Mouse (Mus musculus): ENCODE data around the gene Olfr1141.

Gene Olfr1141

GRCm38 (mm10) chr2:87753891-87754290 lies at the start of gene Olfr1141:
Gene Olfr1141 (minus strand): TSS chr2:87753991.
- DNase-seq = no peak

- no peak for DNase-seq
Observed at GRCm38 (mm10) chr2:87800292-87800691, 46.5 kb upstream of the Olfr1141 start, which contains the start of gene Olfr1143. Gene Olfr1143 (plus strand): TSS chr2:87800592.

GRCm38 (mm10) chr2:87779183-87779582 lies 25.4 kb upstream of the Olfr1141 start, which contains the start of gene Olfr152:
Gene Olfr152 (plus strand): TSS chr2:87779483.
- DNase-seq = no peak

- DNase-seq = no peak
Observed at GRCm38 (mm10) chr2:87776143-87776542, 22.4 kb upstream of the Olfr1141 start.

GRCm38 (mm10) chr2:87743452-87743851 lies 10.3 kb downstream of the Olfr1141 start, which contains the start of gene Olfr1140:
Gene Olfr1140 (plus strand): TSS chr2:87743752.
- DNase-seq = no peak

- DNase-seq = no peak
Observed at GRCm38 (mm10) chr2:87739878-87740277, 13.9 kb downstream of the Olfr1141 start, which contains the start of gene Olfr1138. Gene Olfr1138 (minus strand): TSS chr2:87739978.

- no peak for DNase-seq
Observed at GRCm38 (mm10) chr2:87713079-87713478, 40.7 kb downstream of the Olfr1141 start, which contains the start of gene Olfr1137. Gene Olfr1137 (minus strand): TSS chr2:87713179.
